Mouse (Mus musculus) limb, embryonic 15.5 days (tissue): ENCODE data around the gene Adh7. TPM values are rescaled to one million over a fixed set of nuclear protein-coding genes. Genes with fewer than 3 reads are reported as not detected.

ENCODE experiments used
- ATAC-seq: fragments of 200-750 bp; cut with Nextera tagmentation; 2 replicates; pipeline ENCODE4 v1.8.0; 2017; ENCODE audit warnings: low read depth, moderate TSS enrichment; ENCODE audit not compliant: insufficient number of reproducible peaks, low FRiP score, low TSS enrichment
- H3K27ac ChIP-seq: fragments of 300-500 bp; sonication (generic); 2 replicates; pipeline ENCODE4 v1.5.1; 2015; ENCODE audit warnings: moderate library complexity, mild to moderate bottlenecking, inconsistent platforms
- H3K27me3 ChIP-seq: fragments of 300-500 bp; sonication (generic); 2 replicates; pipeline ENCODE4 v1.6.1; 2015; ENCODE audit warnings: inconsistent platforms
- H3K36me3 ChIP-seq: fragments of 300-500 bp; sonication (generic); 2 replicates; pipeline ENCODE4 v1.6.1; 2015; ENCODE audit warnings: inconsistent platforms
- H3K4me1 ChIP-seq: fragments of 300-500 bp; sonication (generic); 2 replicates; pipeline ENCODE4 v1.6.1; 2015; ENCODE audit warnings: inconsistent platforms
- H3K4me2 ChIP-seq: fragments of 300-500 bp; sonication (generic); 2 replicates; pipeline ENCODE4 v1.6.1; 2015; ENCODE audit warnings: mild to moderate bottlenecking, inconsistent platforms
- H3K4me3 ChIP-seq: fragments of 300-500 bp; sonication (generic); 2 replicates; pipeline ENCODE4 v1.5.1; 2015; ENCODE audit warnings: mild to moderate bottlenecking, inconsistent platforms
- H3K9ac ChIP-seq: fragments of 300-500 bp; sonication (generic); 2 replicates; pipeline ENCODE4 v1.6.1; 2015; ENCODE audit warnings: inconsistent platforms
- H3K9me3 ChIP-seq: fragments of 300-500 bp; sonication (generic); 2 replicates; pipeline ENCODE4 v1.6.1; 2016; ENCODE audit warnings: inconsistent platforms
- WGBS: fragments of 180-500 bp; shearing (Covaris S2); methylation state at CpG from one replicate; pipeline ENCODE4 v1.1.7; 2015; 5-methylcytosine and 5-hydroxymethylcytosine counted together
- polyA plus RNA-seq: library from polyadenylated mRNA; unstranded; fragments of >200 nt; fragmentation: Nextera tagmentation; extraction: Ambion mirVana; gene quantifications from 2 replicates; pipeline ENCODE4 v1.2.1, GENCODE M21; 2015

Adh7 gene
- polyA plus RNA-seq, 1 experiment from 2014 or later, result 5.2 TPM

- H3K4me3 ChIP-seq, result no peak overlapping the region
- no peaks in the 10 kb centered on the region for H3K36me3 ChIP-seq
- H3K4me1 ChIP-seq, result no peaks in the 10 kb centered on the region
- no peaks in the 10 kb centered on the region for H3K27me3 ChIP-seq
- WGBS, result 75% methylated on average over 7 of the region's 7 CpGs
- no peaks in the 10 kb centered on the region for H3K9me3 ChIP-seq
- H3K27ac ChIP-seq, result no peak overlapping the region
- no peak for ATAC-seq
- H3K9ac ChIP-seq, result no peak overlapping the region
- H3K4me2 ChIP-seq, result no peak overlapping the region
Observed at GRCm38 (mm10) chr3:138225853-138226252, 8.3 kb downstream of the Adh7 start.

DNA sequence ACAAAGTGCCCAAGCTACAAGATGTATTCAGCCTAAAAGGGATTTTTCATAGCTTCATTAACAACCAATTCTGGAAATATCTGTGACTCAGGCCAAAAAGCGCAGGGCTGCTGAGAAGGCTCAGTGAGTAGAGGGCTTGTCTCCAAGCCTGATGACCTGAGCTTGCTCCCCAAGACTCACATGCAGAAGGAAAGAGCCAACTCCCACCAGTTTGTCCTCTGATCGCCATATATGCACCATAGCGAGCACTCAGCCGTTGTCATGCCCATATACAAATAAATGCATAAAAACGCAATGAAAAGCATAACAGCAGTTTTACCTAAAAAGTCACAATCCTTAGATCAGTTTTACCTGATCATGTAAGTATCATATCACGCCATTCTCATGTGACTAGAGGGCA lies 8.9 kb downstream of the Adh7 start:
- no peaks in the 10 kb centered on the region for H3K4me1 ChIP-seq
- no peak overlapping the region for H3K4me2 ChIP-seq
- H3K27me3 ChIP-seq, result no peaks in the 10 kb centered on the region
- H3K27ac ChIP-seq, result no peak overlapping the region
- H3K36me3 ChIP-seq, result no peaks in the 10 kb centered on the region
- 92% methylated on average over 6 of the region's 6 CpGs for WGBS
- H3K4me3 ChIP-seq, result no peak overlapping the region
- H3K9ac ChIP-seq, result no peak overlapping the region
- no peaks in the 10 kb centered on the region for H3K9me3 ChIP-seq
- no peak for ATAC-seq

DNA sequence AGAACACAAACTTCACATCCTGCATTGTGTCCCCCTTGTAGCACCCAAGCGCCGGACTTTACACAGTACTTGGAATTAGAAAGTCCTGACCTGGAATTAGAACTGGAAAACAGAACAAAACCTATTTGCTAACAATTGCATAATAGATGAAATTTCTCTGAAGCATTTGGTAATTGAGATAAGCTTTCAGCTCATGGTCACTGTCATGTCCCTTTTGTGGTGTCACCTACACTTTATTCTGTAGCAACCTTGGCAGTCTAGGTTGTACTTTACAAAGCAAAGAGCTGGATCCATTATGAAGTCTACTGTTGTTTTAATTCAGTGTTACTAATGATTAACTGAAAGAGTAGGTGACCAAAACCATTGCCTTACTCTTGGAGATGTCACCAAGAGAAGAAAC lies 9.5 kb downstream of the Adh7 start:
- H3K4me3 ChIP-seq, result no peak overlapping the region
- no peak overlapping the region for H3K9ac ChIP-seq
- no peaks in the 10 kb centered on the region for H3K9me3 ChIP-seq
- no peak overlapping the region for H3K4me2 ChIP-seq
- 95% methylated on average over 2 of the region's 2 CpGs for WGBS
- no peaks in the 10 kb centered on the region for H3K36me3 ChIP-seq
- H3K27me3 ChIP-seq, result no peaks in the 10 kb centered on the region
- no peak for ATAC-seq
- no peak overlapping the region for H3K27ac ChIP-seq
- H3K4me1 ChIP-seq, result no peaks in the 10 kb centered on the region

GRCm38 (mm10) chr3:138227782-138228181 lies 10.2 kb downstream of the Adh7 start:
- no peak overlapping the region for H3K27ac ChIP-seq
- 95% methylated on average over 8 of the region's 8 CpGs for WGBS
- no peak overlapping the region for H3K4me3 ChIP-seq
- no peaks in the 10 kb centered on the region for H3K4me1 ChIP-seq
- no peak overlapping the region for H3K9ac ChIP-seq
- no peak overlapping the region for H3K4me2 ChIP-seq
- ATAC-seq, result no peak
- H3K9me3 ChIP-seq, result no peaks in the 10 kb centered on the region
- H3K36me3 ChIP-seq, result no peaks in the 10 kb centered on the region
- no peaks in the 10 kb centered on the region for H3K27me3 ChIP-seq

DNA sequence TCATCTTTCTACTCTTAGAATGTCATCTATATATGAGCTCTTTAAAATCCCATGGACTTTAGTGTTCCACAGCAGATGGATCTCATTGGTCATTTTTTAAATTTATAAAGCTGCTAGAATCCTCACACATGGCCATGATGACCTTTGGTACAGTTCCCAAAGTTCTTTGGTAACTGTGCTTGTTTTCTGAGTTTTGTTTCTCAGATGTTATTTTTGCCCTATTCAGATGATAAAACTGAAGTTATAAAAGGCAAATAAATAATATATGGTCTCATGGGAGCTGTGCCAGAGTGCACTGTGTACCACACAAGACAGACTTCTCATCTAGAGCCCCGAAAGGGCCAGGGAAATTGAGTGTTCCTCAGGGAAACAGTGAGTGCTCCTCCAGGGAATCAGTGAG lies 11.9 kb downstream of the Adh7 start:
- H3K9ac ChIP-seq, result no peak overlapping the region
- H3K36me3 ChIP-seq, result no peaks in the 10 kb centered on the region
- no peak overlapping the region for H3K4me3 ChIP-seq
- H3K9me3 ChIP-seq, result no peaks in the 10 kb centered on the region
- H3K27ac ChIP-seq, result no peak overlapping the region
- ATAC-seq, result no peak
- H3K4me2 ChIP-seq, result no peak overlapping the region
- no peaks in the 10 kb centered on the region for H3K27me3 ChIP-seq
- WGBS, result 70% methylated on average over 1 of the region's 1 CpGs
- no peaks in the 10 kb centered on the region for H3K4me1 ChIP-seq

GRCm38 (mm10) chr3:138230266-138230665 lies 12.7 kb downstream of the Adh7 start:
- H3K4me2 ChIP-seq, result no peak overlapping the region

GRCm38 (mm10) chr3:138231531-138231930 lies 14.0 kb downstream of the Adh7 start:
- H3K9ac ChIP-seq, result no peak overlapping the region
- 69% methylated on average over 2 of the region's 2 CpGs for WGBS
- H3K9me3 ChIP-seq, result no peaks in the 10 kb centered on the region
- no peak overlapping the region for H3K27ac ChIP-seq
- no peaks in the 10 kb centered on the region for H3K36me3 ChIP-seq
- no peaks in the 10 kb centered on the region for H3K4me1 ChIP-seq
- no peaks in the 10 kb centered on the region for H3K27me3 ChIP-seq
- no peak overlapping the region for H3K4me2 ChIP-seq
- no peak overlapping the region for H3K4me3 ChIP-seq
- ATAC-seq, result no peak

More at GRCm38 (mm10) chr3:138230266-138230665, 12.7 kb downstream of the Adh7 start:
- no peaks in the 10 kb centered on the region for H3K27me3 ChIP-seq
- 89% methylated on average over 3 of the region's 3 CpGs for WGBS
- no peaks in the 10 kb centered on the region for H3K36me3 ChIP-seq
- no peak for ATAC-seq
- no peaks in the 10 kb centered on the region for H3K9me3 ChIP-seq
- no peaks in the 10 kb centered on the region for H3K4me1 ChIP-seq
- H3K9ac ChIP-seq, result no peak overlapping the region
- H3K27ac ChIP-seq, result no peak overlapping the region
- no peak overlapping the region for H3K4me3 ChIP-seq

DNA sequence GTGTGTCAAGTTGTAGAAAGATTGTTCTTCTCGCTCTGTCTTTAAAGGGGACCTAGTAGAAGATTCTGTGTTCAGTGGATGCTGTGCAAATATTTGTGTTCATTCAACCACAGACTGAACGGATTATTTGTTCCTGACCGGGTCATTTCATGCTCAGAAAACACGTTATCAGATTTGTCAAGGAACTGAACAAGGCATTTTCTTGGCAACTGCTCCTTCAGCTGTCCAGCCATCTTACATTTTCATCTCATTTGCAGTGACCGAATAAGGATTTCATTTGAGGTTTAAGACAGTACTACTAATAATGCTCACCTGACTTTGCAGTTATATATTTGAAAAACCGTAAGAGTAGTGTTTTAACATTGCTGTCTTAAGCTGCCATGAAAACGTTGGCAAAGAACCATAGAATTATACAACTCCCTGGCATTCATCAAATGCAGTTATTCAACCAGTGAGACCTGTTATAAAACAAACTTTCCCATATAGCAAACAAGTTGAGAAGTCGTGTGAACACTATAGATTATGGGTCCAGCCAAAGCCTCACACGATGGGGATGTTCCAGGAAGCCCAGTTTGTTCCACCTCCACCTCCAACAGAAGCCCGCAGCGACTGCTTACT lies 19.1 kb downstream of the Adh7 start:
- Histone ChIP-seq H3K27ac (no peak overlapping the region), H3K9ac (no peak overlapping the region), H3K4me2 (no peak overlapping the region), H3K9me3 (no peaks in the 10 kb centered on the region), H3K4me3 (no peak overlapping the region), H3K4me1 (peaks cover 8% of the 10 kb centered on the region; the same call in 1 of the 2 replicates), H3K36me3 (no peaks in the 10 kb centered on the region), H3K27me3 (0 out of 2 replicates have a peak, but pooled peaks cover 5% of the 10 kb centered on the region)
- WGBS, result 71% methylated on average over 11 of the region's 11 CpGs
- no peak for ATAC-seq

GRCm38 (mm10) chr3:138238046-138238445 lies 20.5 kb downstream of the Adh7 start:
- WGBS, result 81% methylated on average over 10 of the region's 10 CpGs
- H3K27ac ChIP-seq, result no peak overlapping the region

DNA sequence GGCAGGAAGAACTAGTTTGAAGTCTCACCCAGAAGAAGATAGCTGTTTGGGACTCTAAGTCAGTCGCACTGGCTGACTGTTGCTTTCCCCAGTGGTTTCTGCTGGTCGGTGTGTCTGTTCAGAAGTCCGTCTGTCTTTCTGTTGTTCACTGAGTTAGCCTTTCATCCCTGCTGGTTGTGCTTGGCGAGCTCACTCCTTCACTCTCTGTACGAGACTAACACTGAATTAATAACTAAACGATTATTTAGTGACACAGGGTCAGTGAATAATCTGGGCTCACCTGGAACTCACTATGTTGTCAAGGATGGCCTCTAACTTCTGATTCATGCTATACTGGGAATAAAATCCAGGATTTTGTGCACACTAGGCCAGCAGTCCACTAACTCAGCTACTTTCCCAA lies 21.9 kb downstream of the Adh7 start:
- Histone ChIP-seq H3K27ac (no peak overlapping the region), H3K4me3 (no peak overlapping the region), H3K4me1 (peaks cover 13% of the 10 kb centered on the region), H3K27me3 (0 out of 2 replicates have a peak, but pooled peaks cover 5% of the 10 kb centered on the region), H3K4me2 (no peak overlapping the region), H3K9ac (no peak overlapping the region), H3K9me3 (no peaks in the 10 kb centered on the region), H3K36me3 (no peaks in the 10 kb centered on the region)
- WGBS, result 87% methylated on average over 6 of the region's 6 CpGs
- no peak for ATAC-seq

More at GRCm38 (mm10) chr3:138238046-138238445, 20.5 kb downstream of the Adh7 start:
- H3K36me3 ChIP-seq, result no peaks in the 10 kb centered on the region
- H3K4me1 ChIP-seq, result peaks cover 13% of the 10 kb centered on the region
- H3K9ac ChIP-seq, result no peak overlapping the region
- H3K4me2 ChIP-seq, result no peak overlapping the region
- H3K4me3 ChIP-seq, result no peak overlapping the region
- no peaks in the 10 kb centered on the region for H3K9me3 ChIP-seq
- H3K27me3 ChIP-seq, result 0 out of 2 replicates have a peak, but pooled peaks cover 5% of the 10 kb centered on the region
- ATAC-seq, result no peak

GRCm38 (mm10) chr3:138240411-138240810 lies 22.9 kb downstream of the Adh7 start:
- Histone ChIP-seq H3K4me1 (peaks cover 13% of the 10 kb centered on the region), H3K36me3 (no peaks in the 10 kb centered on the region), H3K9ac (no peak overlapping the region), H3K27ac (no peak overlapping the region), H3K27me3 (0 out of 2 replicates have a peak, but pooled peaks cover 5% of the 10 kb centered on the region), H3K4me2 (no peak overlapping the region), H3K9me3 (no peaks in the 10 kb centered on the region), H3K4me3 (no peak overlapping the region)
- no peak for ATAC-seq
- 82% methylated on average over 3 of the region's 3 CpGs for WGBS

- Histone ChIP-seq H3K36me3 (no peaks in the 10 kb centered on the region), H3K27ac (no peak overlapping the region), H3K4me3 (no peak overlapping the region), H3K27me3 (0 out of 2 replicates have a peak, but pooled peaks cover 5% of the 10 kb centered on the region), H3K4me1 (peaks cover 13% of the 10 kb centered on the region), H3K9me3 (no peaks in the 10 kb centered on the region), H3K9ac (no peak overlapping the region), H3K4me2 (no peak overlapping the region)
- peak; percentile 44; the same call in 1 of the 2 replicates for ATAC-seq
- 30% methylated on average over 5 of the region's 5 CpGs for WGBS
Observed at GRCm38 (mm10) chr3:138240942-138241341, 23.4 kb downstream of the Adh7 start.
